Mouse (Mus musculus) left cerebral cortex, adult 8-10 months (tissue): ENCODE results near the gene Myo19. TPM values are rescaled to one million over a fixed set of nuclear protein-coding genes. Genes with fewer than 3 reads are reported as not detected.

Source experiments
- DNase-seq, 2 experiments: peaks; one replicate each; pipeline ENCODE4 v3.0.0; 2022; ENCODE audit warnings: low spot score in 2 of 2
- microRNA-seq, 2 experiments: library from miRNA; unstranded; fragments of <30 nt; microRNA quantifications; one replicate each; pipeline ENCODE4 v1.2.0; 2022
- total RNA-seq, 4 experiments: library from RNA; stranded (reverse); gene quantifications; 2 replicates each; pipeline ENCODE4 v1.2.4; 2022

Gene Myo19
- total RNA-seq, 4 experiments from 2014 or later, result 9.5 to 13.9 (median 11.7) TPM

GRCm38 (mm10) chr11:84944639-84945435 is 64.9 kb downstream of the Myo19 start:
- no peak for DNase-seq

- no peak for DNase-seq
These were observed 65.9 kb downstream of the Myo19 start for GRCm38 (mm10) chr11:84945841-84946240.

- DNase-seq, result no peak
These were observed 67.3 kb downstream of the Myo19 start for GRCm38 (mm10) chr11:84947206-84947605.

GRCm38 (mm10) chr11:84948114-84948513 is 68.2 kb downstream of the Myo19 start:
- no peak for DNase-seq

GRCm38 (mm10) chr11:84948526-84948925 is 68.6 kb downstream of the Myo19 start:
- DNase-seq, result no peak

GRCm38 (mm10) chr11:84952611-84953010 is 72.7 kb downstream of the Myo19 start:
- no peak for DNase-seq

GRCm38 (mm10) chr11:84956400-84956799 is 76.5 kb downstream of the Myo19 start:
- no peak for DNase-seq

GRCm38 (mm10) chr11:84957171-84957570 is 77.2 kb downstream of the Myo19 start:
- no peak for DNase-seq

- no peak for DNase-seq
These were observed 77.8 kb downstream of the Myo19 start, which contains the start of gene Car4 for GRCm38 (mm10) chr11:84957591-84958270. Gene Car4, plus strand, starts transcription at chr11:84957786.

- DNase-seq, result no peak
These were observed 78.3 kb downstream of the Myo19 start for GRCm38 (mm10) chr11:84958271-84958630.

GRCm38 (mm10) chr11:84959181-84959580 is 79.2 kb downstream of the Myo19 start:
- DNase-seq, result no peak

- no peak for DNase-seq
These were observed 79.8 kb downstream of the Myo19 start for GRCm38 (mm10) chr11:84959701-84960181.

GRCm38 (mm10) chr11:84960291-84960690 is 80.3 kb downstream of the Myo19 start:
- no peak for DNase-seq

- no peak for DNase-seq
These were observed 80.8 kb downstream of the Myo19 start for GRCm38 (mm10) chr11:84960780-84961179.

Small RNA genes within 50 kb of the gene (microRNA-seq; reads per million reads assigned to microRNA genes)
- 0 reads per million in 2 experiments for gene Gm23564

Other genes starting within 250 kb of the Myo19 start
- gene Mrm1, start 60.6 kb upstream of the Myo19 start, total RNA-seq, result 10 to 100 TPM; 14.0 to 18.9 (median 18.2) TPM
- 1 to 10 TPM; 6.8 to 8.5 (median 7.6) TPM for gene Dhrs11, start 51.2 kb upstream of the Myo19 start, total RNA-seq
- 100 to 1,000 TPM in 1 of 4 experiments, 10 to 100 TPM in 3; 88.0 to 102 (median 97.7) TPM for gene Ggnbp2, start 9.3 kb upstream of the Myo19 start, total RNA-seq
- 1 to 10 TPM; 6.0 to 8.7 (median 7.6) TPM for gene Pigw, start 137 bp downstream of the Myo19 start, total RNA-seq
- gene Znhit3, start 36.2 kb downstream of the Myo19 start, total RNA-seq, result 10 to 100 TPM; 30.3 to 33.0 (median 32.5) TPM
- gene Car4, start 77.6 kb downstream of the Myo19 start, total RNA-seq, result 10 to 100 TPM; 49.2 to 57.6 (median 54.8) TPM